Mouse (Mus musculus): Measurements from ENCODE around the gene Zfp954.
"Not testable (repeated sequence)": the region's sequence is repeated elsewhere in the genome, so short reads cannot be mapped to it uniquely, and the experiment has no call there.

Zfp954 gene

DNA sequence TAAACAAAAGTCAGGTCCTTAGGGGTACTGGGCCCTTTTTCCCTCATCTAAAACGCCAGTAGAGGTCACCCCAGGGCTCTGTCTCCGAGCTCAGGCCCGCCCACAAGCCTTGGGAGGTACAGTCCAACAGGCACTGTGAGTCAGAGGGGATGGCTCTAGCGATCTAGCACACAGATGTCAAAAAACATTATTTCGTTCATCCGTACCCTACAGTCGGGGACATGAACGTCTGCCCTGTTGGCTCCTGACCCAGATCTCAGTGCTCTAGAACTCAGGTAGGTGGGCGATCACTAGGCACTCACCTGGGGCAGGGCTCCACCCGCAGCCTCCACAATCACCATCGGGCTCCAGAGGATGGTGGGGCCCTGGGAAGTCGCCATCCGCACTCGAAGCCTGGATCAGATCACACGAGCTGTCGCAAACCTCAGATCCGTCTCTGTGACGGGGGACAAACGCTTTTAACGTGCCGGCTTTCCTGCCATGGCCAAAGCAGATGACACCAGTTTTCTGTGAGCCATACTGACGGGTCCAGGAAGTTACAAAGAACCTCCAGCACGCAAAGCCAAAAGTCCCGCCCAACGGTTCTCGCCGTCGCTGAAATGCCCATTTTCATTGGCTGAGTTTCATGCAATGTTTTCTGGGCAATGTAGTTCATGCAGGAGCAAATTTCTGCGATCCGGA lies at the start of gene Zfp954:
Zfp954 (minus strand) TSS at position 568 of the 681 bp plus-strand sequence.
- DNase-seq: peak; percentile 88

GRCm38 (mm10) chr7:7145991-7146608 lies 24.8 kb upstream of the Zfp954 start:
- no peak for DNase-seq

DNA sequence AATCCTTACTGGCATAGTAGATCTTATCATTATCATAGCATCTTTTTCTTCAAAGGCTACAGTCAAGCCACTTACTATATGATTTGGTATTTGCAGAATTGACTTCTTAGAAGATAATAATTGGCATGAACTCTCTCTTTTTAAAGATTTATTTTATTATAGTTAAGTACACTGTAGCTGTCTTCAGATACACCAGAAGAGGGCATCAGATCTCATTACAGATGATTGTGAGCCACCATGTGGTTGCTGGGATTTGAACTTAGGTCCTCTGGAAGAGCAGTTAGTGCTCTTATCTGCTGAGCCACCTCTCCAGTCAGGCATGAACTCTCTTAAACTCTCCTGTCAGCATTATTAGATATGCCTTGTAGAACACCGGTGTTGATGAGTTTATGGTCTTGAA lies 22.9 kb upstream of the Zfp954 start:
- DNase-seq: no peak

GRCm38 (mm10) chr7:7136379-7136866 lies 15.1 kb upstream of the Zfp954 start, which contains the start of gene Zfp773:
TSS of gene Zfp773 (minus strand) at chr7:7136755.
- DNase-seq: peak; percentile 77

- no peak for DNase-seq
Observed at GRCm38 (mm10) chr7:7132751-7133150, 11.5 kb upstream of the Zfp954 start.

DNA sequence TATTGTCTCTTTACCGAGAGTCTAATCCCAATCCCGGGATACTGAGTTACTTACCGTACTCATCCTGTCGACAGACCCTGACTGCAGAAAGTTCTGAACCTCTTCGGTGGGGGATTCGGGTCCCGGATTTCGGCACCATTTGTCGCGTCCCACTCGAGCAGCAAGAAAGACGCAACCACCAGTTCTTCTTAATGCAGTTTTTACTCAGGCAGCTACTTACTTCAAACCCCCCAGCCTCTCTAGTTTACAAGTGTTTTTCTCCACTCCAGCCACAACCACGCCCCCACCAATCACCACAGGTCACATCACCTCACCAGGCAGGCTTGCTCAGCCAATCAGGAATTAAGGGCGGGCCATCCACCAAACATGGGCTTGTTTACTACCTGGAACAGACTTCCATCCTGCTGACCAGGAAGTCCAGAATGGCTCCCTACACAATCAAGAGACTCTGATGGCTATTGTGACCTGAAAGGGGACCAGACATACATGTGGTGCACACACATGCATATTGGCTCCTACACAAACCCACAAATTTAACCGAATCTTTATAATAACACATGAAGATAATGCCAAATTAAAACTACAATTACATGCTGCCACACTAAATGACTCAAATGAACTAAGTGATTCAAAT lies 9.3 kb upstream of the Zfp954 start:
- not testable (repeated sequence) for DNase-seq

DNA sequence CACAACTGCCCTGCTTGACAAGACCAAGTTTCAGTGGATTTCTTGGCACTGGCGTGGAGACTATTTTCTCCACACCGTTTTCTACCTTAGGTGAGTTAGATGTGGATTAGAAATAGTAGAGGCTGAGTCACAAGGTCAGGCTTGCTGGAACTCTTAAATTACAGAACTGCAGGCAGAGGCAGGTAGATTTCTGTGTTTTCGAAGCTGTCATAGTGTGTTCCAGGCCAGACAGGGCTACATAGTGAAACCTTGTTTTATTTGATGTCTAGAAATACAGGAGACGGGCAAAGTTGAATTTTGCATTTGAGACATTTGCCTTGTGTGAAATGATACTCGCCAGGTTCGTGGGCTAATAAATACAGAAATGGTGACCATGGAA lies 303 bp upstream of the Zfp954 start:
- no peak for DNase-seq

DNA sequence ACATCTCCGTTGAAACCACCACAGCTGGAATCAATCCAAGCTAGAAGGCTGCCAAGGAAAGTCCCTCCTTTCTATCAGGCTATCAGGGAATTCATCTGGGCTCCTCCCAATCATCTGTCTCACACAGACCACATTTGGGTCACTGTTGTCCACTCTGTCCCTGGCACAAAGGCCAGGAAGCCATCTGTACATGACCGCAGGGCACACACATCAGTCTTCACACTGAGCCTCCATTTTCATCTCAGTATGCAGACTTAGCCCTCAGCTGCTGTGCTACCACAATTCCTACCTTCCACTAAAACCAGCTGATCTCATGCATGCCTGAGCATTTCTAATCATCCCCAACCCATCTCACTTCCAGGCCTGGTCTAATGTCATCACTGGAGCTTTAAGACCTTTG lies 2.8 kb downstream of the Zfp954 start:
- DNase-seq: no peak

DNA sequence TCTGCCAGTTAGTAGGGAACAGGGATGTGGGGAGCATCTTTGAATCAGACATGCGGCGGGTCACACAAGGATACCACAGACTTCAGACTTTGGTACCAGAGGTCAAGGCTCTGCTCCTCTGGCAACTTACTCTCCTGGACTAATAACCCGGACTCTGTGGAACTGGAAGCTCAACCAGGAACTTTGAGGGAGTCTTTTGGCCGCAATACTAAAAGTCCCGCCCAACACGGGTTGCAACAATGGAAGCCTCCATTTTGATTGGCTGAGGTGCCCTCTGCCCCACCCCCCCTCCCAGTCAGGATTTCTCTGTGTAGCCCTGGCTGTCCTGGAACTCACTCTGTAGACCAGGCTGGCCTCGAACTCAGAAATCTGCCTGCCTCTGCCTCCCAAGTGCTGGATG lies 12.8 kb downstream of the Zfp954 start:
- no peak for DNase-seq

Data from kidney, adult 18-20 months (tissue).